Mouse (Mus musculus): ENCODE data around the gene Rcan2.

DNA sequence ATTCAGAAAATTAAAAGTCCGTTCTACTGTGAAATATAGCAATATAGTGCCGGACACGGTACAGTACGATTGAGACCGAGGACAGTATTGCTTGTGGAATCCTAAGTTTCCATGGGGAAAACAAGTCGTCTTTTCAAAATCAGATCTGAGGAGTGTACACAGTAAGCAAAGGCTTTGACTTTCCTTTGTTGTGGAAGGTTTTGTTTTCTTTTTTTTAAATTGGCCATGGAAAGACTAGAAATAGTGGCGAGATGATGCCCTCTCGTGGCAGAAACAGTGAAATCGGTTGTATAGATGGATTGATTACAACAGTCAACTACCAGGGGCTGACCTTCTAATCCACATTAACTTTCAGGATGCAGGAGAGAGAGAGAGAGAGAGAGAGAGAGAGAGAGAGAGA is 237.5 kb downstream of the Rcan2 start:
- no peak for TF ChIP-seq CTCF (conservative IDR thresholded peaks at IDR 0.05; ENCODE audit: low read length)
- TF ChIP-seq POU5F1 (IDR thresholded peaks at IDR 0.05; ENCODE audit: borderline replicate concordance, low read length) = no peak
- TF ChIP-seq NANOG (IDR thresholded peaks at IDR 0.05; ENCODE audit: borderline replicate concordance, low read length) = no peak

Measured in E14TG2a.4 (cell line).